Mouse (Mus musculus) c-Kit-positive CD71-positive TER-119-negative erythroid progenitor cells, embryonic 14.5 days (primary cell): Measurements from ENCODE around the gene Kctd6.

Experiments
- DNase-seq: peaks from one replicate; pipeline ENCODE4 v3.0.0-alpha.2; 2013; ENCODE audit warnings: low read depth

Kctd6 gene

DNA sequence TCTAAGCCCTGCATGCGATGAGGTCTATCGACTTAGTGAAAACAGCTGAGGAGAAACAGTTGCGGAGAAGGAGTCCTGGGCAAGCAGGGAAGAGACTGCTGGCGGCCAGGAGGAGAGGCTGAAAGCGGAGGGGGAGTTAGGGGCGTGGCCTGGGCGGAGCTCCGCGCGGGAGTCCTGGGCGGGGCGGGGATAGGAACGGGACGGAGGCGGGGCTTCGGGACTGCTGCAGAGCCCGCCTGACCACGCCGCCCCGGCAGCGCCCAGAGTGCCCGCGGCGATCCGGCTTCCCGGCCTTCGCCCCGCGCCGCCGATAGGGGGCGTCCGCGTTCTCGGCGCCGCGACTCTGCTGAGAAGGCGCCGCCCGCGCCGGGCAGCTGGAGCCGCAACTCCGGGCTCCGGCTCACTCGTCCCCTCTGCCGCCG lies at the start of gene Kctd6:
Kctd6 (plus strand) TSS at position 338 of the 422 bp plus-strand sequence.
- DNase-seq: peak; percentile 80

DNA sequence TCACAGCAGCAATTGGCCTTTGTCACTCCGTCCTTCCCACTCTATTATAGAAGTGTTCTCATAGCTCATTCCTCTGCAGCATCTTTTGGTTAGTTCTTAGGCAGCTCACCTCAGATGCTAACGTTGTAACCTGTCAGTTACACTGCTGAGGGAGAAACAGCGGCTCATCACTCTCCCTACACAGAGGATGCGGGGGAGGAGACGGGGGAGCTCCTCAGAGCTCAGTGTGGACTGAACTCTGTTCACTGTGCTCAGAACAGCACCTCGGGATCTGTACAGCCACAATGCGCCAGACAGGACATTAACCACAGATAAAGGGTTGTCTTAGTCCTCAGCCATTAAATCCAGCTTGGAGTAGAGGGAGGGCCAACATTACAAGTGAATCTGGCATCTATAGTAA lies 49.5 kb upstream of the Kctd6 start:
- no peak for DNase-seq

- DNase-seq: peak; percentile 98
Observed at GRCm38 (mm10) chr14:8172507-8173410, 41.2 kb upstream of the Kctd6 start, which contains the start of gene Pdhb. Gene Pdhb (minus strand): TSS chr14:8173025.

- peak; percentile 51 for DNase-seq
Observed at GRCm38 (mm10) chr14:8173542-8174250, 40.2 kb upstream of the Kctd6 start.

DNA sequence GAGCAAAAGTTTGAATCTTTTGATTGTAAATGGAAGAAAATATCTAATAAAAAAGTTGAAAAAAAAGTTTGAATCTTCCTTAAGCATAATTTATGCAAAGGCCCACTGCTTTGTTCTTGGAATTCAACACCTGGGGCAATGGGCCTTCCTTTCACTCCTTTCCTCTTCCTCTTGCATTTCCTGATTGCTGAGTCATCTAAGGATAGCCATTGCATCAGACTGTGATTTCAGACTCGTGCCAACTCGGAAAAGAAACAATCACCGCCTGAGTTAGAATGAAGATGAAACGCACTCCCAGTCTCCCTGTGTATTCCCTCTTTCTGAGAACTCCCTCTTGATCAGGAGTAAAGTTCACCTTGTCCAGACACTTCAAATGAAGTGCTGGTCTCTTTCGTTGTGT lies 39.3 kb upstream of the Kctd6 start:
- no peak for DNase-seq

DNA sequence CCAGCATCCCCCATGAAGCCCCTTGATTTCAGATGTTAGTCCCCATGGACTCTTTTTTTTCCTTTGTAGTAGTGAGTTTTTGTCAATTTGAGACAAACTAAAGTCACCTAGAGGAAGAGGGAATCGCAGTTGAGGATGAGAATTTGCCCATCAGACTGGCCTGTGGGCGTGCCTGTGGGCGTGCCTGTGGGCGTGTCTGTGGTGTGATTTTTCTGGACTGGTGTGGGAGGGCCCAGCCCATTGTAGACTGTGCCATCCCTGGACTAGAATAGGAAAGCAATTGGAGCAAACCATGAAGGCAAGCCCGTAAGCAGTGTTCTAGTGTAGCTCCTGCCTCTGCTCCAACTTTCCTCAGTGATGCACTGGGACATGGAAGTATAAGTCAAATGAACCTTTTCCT lies 37.7 kb upstream of the Kctd6 start:
- DNase-seq: no peak

GRCm38 (mm10) chr14:8180371-8181035 lies 33.4 kb upstream of the Kctd6 start:
- DNase-seq: no peak

DNA sequence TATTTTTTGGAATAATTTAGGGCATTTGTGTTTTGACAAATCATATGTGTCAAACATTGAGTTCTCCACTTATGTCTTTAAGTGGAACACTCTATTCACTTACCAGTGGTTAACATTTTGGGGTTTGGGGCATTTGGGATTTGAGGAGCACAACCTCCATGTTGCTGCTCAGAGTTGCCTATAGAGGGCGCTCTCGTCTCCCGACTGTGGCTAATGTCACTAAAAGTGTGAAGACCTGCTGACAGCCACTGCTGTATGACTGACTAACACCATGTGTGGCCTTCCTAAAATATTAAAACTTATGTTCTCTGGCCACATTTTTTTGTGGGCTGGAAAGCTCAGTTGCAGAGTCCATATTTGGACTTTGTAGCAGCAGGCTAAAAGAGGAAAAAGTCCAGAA lies 30.6 kb upstream of the Kctd6 start:
- DNase-seq: no peak

- DNase-seq: no peak
Observed at GRCm38 (mm10) chr14:8186278-8187045, 27.5 kb upstream of the Kctd6 start.

DNA sequence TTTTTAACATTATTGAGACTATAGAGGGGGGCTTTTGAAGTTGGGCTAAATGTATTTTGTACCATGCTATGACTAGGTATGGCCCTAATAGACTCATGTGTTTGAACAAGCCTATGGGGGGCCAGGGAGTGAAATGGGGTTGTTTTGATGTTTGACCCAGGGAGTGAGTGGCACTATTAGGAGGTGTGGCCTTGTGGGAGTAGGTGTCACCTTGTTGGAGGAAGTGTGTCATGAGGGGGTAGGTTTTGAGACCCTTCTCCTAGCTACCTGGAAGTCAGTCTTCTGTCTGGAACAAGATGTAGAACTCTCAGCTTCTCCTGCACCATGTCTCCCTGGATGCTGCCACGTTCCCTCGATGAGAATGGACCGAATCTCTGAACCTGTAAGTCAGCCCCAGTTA lies 23.4 kb upstream of the Kctd6 start:
- no peak for DNase-seq

DNA sequence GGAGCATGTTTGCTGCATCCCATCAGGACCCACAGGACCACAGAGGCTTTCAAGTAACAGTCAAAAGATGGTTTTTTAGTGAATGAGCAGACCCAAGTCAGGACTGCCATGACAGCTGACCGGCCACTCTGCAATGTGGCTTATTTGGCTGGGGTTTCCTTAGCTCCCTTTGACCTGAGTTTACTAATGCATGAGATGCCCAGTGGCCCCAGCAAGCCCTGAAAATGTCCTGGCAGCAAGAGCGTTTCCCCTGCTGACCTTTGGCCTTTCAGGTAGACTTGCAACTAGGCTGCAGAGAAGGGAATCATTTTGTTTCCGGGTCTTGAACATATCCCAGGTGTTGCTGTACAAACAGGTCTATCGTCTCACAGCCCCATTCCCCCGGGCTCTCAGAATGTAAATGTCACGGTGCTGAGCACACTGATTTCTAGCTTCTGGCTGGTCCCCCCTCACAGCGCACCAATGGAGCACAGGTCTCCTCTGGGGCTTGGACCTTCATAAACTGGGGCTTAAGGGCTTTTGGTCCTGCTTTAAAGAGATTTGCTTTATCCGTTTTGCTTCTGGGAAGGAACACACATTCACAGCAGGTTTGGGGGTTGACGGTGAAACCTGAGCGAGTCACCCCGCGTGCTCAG lies 22.5 kb upstream of the Kctd6 start:
- no peak for DNase-seq

DNA sequence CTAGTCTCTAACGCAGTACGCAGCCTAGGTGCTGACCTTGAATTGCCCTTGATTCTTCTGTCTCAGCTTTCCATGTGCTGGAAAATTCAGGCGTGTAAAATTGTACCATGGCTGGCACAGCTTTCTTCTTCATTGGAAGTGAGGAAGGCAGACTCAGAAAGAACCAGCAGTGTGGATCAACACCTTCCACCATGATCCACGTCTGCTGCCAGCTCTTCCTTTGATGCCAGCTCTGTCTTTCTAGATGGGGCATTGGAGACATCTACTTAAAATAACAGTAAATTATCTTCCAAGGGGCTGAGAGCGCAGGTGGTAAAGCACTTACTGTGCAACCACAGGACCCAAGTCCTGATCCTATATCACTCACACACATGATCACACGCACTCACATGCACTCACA lies 21.2 kb upstream of the Kctd6 start:
- DNase-seq: no peak

DNA sequence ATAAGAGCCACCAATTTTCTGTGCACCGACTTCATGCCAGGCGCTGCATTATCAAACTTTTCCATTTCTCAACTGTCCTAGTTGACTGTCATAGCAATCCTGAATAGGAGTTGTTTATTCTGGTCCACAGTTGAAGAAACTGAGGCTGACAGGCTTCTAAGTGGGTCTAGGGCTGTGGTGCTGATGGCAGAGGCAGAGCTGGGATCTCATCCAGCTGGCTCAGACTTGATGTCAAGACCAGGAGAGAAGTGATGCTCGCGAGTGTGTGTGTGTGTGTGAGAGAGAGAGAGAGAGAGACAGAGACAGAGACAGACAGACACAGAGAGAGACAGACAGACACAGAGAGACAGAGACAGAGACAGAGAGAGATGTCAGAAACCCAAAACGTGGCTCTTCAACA lies 13.2 kb upstream of the Kctd6 start:
- no peak for DNase-seq

- no peak for DNase-seq
Observed at GRCm38 (mm10) chr14:8201715-8202114, 12.2 kb upstream of the Kctd6 start.

DNA sequence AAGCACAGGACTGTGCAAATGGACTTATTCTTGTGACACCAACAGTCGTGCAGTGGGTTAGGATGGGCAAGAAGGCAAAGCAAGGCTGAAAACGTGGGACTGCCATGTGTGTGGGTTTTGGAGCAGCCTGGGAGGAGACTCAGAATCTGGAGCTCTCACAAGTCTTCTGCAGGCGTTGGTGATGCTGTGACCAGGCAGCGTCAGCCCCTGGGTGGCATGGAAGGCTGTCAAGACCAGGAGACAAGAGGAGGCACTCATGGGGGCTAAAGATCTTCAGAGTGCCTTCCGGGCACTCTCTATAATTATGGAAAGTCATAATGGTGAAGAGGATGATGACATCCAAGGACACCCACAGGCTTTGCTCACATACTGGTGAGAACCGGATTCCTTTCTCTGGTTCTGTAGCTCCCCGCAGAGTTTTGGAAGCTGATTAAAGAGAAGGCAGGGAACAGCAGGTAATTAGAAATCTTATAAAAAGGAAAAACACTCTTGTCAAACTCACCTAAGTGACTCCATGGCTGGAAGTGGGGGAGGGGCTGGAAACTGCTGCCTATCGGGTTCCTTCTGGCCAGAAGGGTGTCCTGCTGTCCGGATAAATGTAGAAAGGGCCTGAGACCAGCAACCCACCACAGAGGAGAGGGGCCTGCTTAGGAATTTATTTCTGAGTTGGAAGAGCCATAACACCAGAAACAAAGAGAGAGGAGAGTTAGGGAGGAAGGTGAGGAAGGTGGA lies 7.6 kb upstream of the Kctd6 start:
- DNase-seq: no peak

DNA sequence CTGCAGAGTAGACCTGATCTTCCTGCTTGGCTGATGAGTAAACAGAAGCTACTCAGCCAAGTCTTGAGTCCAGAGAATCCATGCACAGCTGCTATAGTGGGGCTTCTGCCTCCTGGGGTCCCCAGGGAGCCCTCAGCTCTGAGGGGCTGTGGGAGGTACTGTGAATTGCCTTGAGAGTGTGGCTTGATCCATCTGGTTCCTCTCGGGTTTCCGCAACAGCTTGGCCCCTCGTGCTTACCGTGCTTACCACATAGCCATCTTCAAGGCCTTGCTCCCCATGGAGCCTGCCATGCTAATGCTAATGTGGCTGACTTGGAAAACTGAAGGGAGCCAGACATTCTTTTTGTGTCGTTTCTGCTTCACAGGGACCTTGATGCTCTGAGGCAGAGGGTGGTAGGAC lies 6.8 kb upstream of the Kctd6 start:
- no peak for DNase-seq

GRCm38 (mm10) chr14:8207543-8207942 lies 6.4 kb upstream of the Kctd6 start:
- DNase-seq: no peak

DNA sequence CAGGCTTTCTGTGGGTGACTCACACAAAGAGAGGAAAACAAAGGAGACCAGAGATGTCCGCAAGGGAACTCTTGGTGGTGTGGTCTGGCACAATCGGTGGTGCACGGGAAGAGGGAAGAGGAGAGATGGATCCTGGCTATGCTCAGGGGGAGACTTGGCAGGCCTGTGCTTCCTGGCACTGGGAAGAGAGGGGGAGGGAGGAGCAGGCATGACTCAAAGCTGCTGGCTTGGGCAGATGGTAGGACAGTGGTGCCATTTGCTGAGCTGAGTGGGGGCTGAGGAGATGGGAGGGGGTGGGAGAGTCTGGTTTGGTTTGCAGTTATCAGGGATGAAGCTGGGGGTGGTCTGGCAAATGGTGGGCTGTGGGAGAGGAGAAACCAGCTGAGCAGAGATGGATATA lies 5.1 kb upstream of the Kctd6 start:
- no peak for DNase-seq

DNA sequence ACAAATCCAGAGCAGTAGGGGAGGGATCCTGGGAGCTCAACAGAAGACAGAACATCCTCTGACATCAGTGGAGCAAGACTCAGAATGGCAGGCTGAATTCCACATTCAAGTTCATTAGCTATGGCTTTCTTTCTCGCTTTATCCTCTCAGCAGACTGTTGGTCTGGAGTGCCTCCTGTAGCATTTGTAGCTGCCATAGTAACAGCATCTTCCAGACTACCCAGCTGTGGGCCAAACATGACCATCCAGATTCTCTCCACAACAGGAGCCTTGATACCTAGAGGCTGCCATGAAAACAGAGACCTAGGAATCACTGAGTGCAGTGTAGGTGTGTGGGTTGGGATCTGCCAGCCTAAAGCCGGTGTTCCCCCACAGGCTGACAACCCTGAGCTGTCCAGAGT lies 4.0 kb upstream of the Kctd6 start:
- no peak for DNase-seq

DNA sequence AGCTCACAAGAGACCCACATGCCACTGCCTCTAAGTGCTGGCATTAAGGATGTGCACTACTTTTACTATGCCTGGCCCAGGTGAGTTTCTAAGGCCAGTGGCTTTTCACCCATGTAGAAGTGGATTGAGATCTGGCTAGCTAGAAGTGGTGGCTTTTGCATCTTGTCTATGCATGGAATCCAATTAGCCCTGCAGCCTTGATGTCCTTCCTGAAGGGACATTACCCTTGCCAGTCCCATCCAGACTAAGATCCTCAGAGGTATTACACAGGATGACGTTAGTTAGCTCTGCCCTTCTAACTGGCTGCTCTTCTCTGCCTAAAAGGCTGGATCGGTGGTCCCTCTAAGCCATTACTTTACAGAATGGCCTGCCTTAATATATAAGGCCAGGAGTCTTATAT lies 944 bp upstream of the Kctd6 start:
- no peak for DNase-seq
